Mouse (Mus musculus) fibroblast of lung, adult 2 months (primary cell): ENCODE results near the gene Vps33b.

Experiments
- DNase-seq: peaks from one replicate; pipeline ENCODE4 v3.0.0-alpha.2; 2011; ENCODE audit warnings: low read depth

Gene Vps33b

GRCm38 (mm10) chr7:80269751-80270255 lies 354 bp downstream of the Vps33b start:
- no peak for DNase-seq

GRCm38 (mm10) chr7:80273456-80273855 lies 4.0 kb downstream of the Vps33b start:
- DNase-seq: no peak

- no peak for DNase-seq
Observed at GRCm38 (mm10) chr7:80276374-80276773, 6.9 kb downstream of the Vps33b start.

GRCm38 (mm10) chr7:80280032-80280431 lies 10.6 kb downstream of the Vps33b start:
- no peak for DNase-seq

- DNase-seq: no peak
Observed at GRCm38 (mm10) chr7:80280998-80281397, 11.5 kb downstream of the Vps33b start.

GRCm38 (mm10) chr7:80281646-80282045 lies 12.2 kb downstream of the Vps33b start:
- DNase-seq: no peak

GRCm38 (mm10) chr7:80283226-80283918 lies 13.9 kb downstream of the Vps33b start:
- no peak for DNase-seq

- DNase-seq: no peak
Observed at GRCm38 (mm10) chr7:80284391-80284790, 14.9 kb downstream of the Vps33b start.

- DNase-seq: no peak
Observed at GRCm38 (mm10) chr7:80285725-80286124, 16.3 kb downstream of the Vps33b start.

GRCm38 (mm10) chr7:80287736-80288135 lies 18.3 kb downstream of the Vps33b start:
- DNase-seq: no peak

- DNase-seq: peak; percentile 95
Observed at GRCm38 (mm10) chr7:80294062-80294763, 24.8 kb downstream of the Vps33b start, which contains the start of gene Prc1. Gene Prc1, plus strand, starts transcription at chr7:80294450.

- DNase-seq: no peak
Observed at GRCm38 (mm10) chr7:80294764-80295648, 25.6 kb downstream of the Vps33b start.

GRCm38 (mm10) chr7:80296462-80296861 lies 27.0 kb downstream of the Vps33b start:
- DNase-seq: no peak

GRCm38 (mm10) chr7:80297041-80297440 lies 27.6 kb downstream of the Vps33b start:
- no peak for DNase-seq

GRCm38 (mm10) chr7:80298754-80299153 lies 29.3 kb downstream of the Vps33b start:
- peak; percentile 22 for DNase-seq

GRCm38 (mm10) chr7:80299568-80299967 lies 30.1 kb downstream of the Vps33b start:
- DNase-seq: no peak

GRCm38 (mm10) chr7:80301522-80301921 lies 32.1 kb downstream of the Vps33b start:
- no peak for DNase-seq

- no peak for DNase-seq
Observed at GRCm38 (mm10) chr7:80307766-80308165, 38.3 kb downstream of the Vps33b start.

GRCm38 (mm10) chr7:80310771-80311170 lies 41.3 kb downstream of the Vps33b start:
- DNase-seq: no peak

- no peak for DNase-seq
Observed at GRCm38 (mm10) chr7:80315733-80316132, 46.3 kb downstream of the Vps33b start.

GRCm38 (mm10) chr7:80317439-80318115 lies 48.1 kb downstream of the Vps33b start:
- DNase-seq: no peak

GRCm38 (mm10) chr7:80318670-80319069 lies 49.2 kb downstream of the Vps33b start:
- DNase-seq: no peak
